Mouse (Mus musculus): ENCODE data around the gene Rhbdf2. TPM values are rescaled to one million over a fixed set of nuclear protein-coding genes. Genes with fewer than 3 reads are reported as not detected.

Gene Rhbdf2
- polyA plus RNA-seq, 1 experiment from 2014 or later = 7.7 TPM

- Histone ChIP-seq H3K36me3 (ENCODE audit: control insufficient read depth, insufficient read depth) (peaks cover 30% of the 10 kb centered on the region), H3K9ac (ENCODE audit: low read depth, low read length) (no peak overlapping the region), H3K27me3 (ENCODE audit: control insufficient read depth, insufficient read depth, low read depth, low read length) (no peaks in the 10 kb centered on the region), H3K27ac (ENCODE audit: low read length) (no peak overlapping the region), H3K4me1 (ENCODE audit: control insufficient read depth, low read depth, low read length) (peaks cover 8% of the 10 kb centered on the region), H3K4me3 (ENCODE audit: low read depth, low read length) (no peak overlapping the region), H3K9me3 (replicated peaks; ENCODE audit: control insufficient read depth, low read length) (no peaks in the 10 kb centered on the region), H3K4me2 (ENCODE audit: low read depth, low read length) (no peak overlapping the region)
- WGBS (ENCODE audit: insufficient replicate concordance) = 85% methylated on average over 3 of the region's 3 CpGs
- ATAC-seq (ENCODE audit: low read depth) = no peak
Measured at GRCm38 (mm10) chr11:116607717-116608116, 19.1 kb downstream of the Rhbdf2 start.

GRCm38 (mm10) chr11:116604097-116604496 lies 22.7 kb downstream of the Rhbdf2 start:
- peaks cover 46% of the 10 kb centered on the region for H3K36me3 ChIP-seq (ENCODE audit: control insufficient read depth, insufficient read depth)
- 84% methylated on average over 12 of the region's 12 CpGs for WGBS (ENCODE audit: insufficient replicate concordance)
- ATAC-seq (ENCODE audit: low read depth) = no peak

DNA sequence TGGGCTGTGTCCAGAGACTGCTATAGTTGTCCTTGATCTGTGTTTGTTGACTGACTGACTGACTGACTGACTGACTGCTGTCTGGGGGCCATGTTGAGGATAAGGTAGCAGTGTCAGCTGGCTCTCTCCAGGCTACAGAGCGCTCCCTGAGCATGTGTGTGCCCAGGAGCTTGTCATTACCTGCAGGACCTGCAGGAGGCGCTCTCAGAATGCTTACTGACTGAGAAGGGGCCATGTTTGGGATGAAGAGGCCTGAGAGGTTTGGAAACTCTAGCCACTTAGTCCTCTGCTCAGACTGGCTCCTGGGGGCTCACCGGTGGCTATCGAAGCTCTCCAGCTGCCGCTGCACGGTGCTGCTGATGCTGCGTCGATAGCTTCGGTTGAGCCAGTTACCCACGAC lies 23.5 kb downstream of the Rhbdf2 start:
- Histone ChIP-seq H3K4me2 (ENCODE audit: low read depth, low read length) (no peak overlapping the region), H3K9ac (ENCODE audit: low read depth, low read length) (no peak overlapping the region), H3K27ac (ENCODE audit: low read length) (no peak overlapping the region), H3K36me3 (ENCODE audit: control insufficient read depth, insufficient read depth) (peaks cover 46% of the 10 kb centered on the region), H3K4me1 (ENCODE audit: control insufficient read depth, low read depth, low read length) (no peaks in the 10 kb centered on the region), H3K4me3 (ENCODE audit: low read depth, low read length) (no peak overlapping the region), H3K9me3 (replicated peaks; ENCODE audit: control insufficient read depth, low read length) (no peaks in the 10 kb centered on the region), H3K27me3 (ENCODE audit: control insufficient read depth, insufficient read depth, low read depth, low read length) (no peaks in the 10 kb centered on the region)
- peak; percentile 19; the same call in 1 of the 2 replicates for ATAC-seq (ENCODE audit: low read depth)
- WGBS (ENCODE audit: insufficient replicate concordance) = 89% methylated on average over 10 of the region's 10 CpGs

More at GRCm38 (mm10) chr11:116604097-116604496, 22.7 kb downstream of the Rhbdf2 start:
- no peaks in the 10 kb centered on the region for H3K9me3 ChIP-seq (replicated peaks; ENCODE audit: control insufficient read depth, low read length)
- no peaks in the 10 kb centered on the region for H3K27me3 ChIP-seq (ENCODE audit: control insufficient read depth, insufficient read depth, low read depth, low read length)
- no peak overlapping the region for H3K4me3 ChIP-seq (ENCODE audit: low read depth, low read length)
- no peak overlapping the region for H3K4me2 ChIP-seq (ENCODE audit: low read depth, low read length)
- H3K27ac ChIP-seq (ENCODE audit: low read length) = no peak overlapping the region
- no peak overlapping the region for H3K9ac ChIP-seq (ENCODE audit: low read depth, low read length)
- H3K4me1 ChIP-seq (ENCODE audit: control insufficient read depth, low read depth, low read length) = no peaks in the 10 kb centered on the region

GRCm38 (mm10) chr11:116602043-116602442 lies 24.8 kb downstream of the Rhbdf2 start:
- 88% methylated on average over 8 of the region's 8 CpGs for WGBS (ENCODE audit: insufficient replicate concordance)
- H3K4me3 ChIP-seq (ENCODE audit: low read depth, low read length) = no peak overlapping the region
- peaks cover 40% of the 10 kb centered on the region for H3K36me3 ChIP-seq (ENCODE audit: control insufficient read depth, insufficient read depth)
- ATAC-seq (ENCODE audit: low read depth) = no peak
- H3K4me2 ChIP-seq (ENCODE audit: low read depth, low read length) = no peak overlapping the region
- H3K27me3 ChIP-seq (ENCODE audit: control insufficient read depth, insufficient read depth, low read depth, low read length) = no peaks in the 10 kb centered on the region
- no peak overlapping the region for H3K9ac ChIP-seq (ENCODE audit: low read depth, low read length)
- no peak overlapping the region for H3K27ac ChIP-seq (ENCODE audit: low read length)
- no peaks in the 10 kb centered on the region for H3K9me3 ChIP-seq (replicated peaks; ENCODE audit: control insufficient read depth, low read length)
- H3K4me1 ChIP-seq (ENCODE audit: control insufficient read depth, low read depth, low read length) = no peaks in the 10 kb centered on the region

GRCm38 (mm10) chr11:116601166-116601565 lies 25.7 kb downstream of the Rhbdf2 start:
- WGBS (ENCODE audit: insufficient replicate concordance) = 88% methylated on average over 8 of the region's 8 CpGs
- no peak for ATAC-seq (ENCODE audit: low read depth)
- H3K4me3 ChIP-seq (ENCODE audit: low read depth, low read length) = no peak overlapping the region
- no peak overlapping the region for H3K9ac ChIP-seq (ENCODE audit: low read depth, low read length)
- H3K9me3 ChIP-seq (replicated peaks; ENCODE audit: control insufficient read depth, low read length) = no peaks in the 10 kb centered on the region
- peaks cover 40% of the 10 kb centered on the region for H3K36me3 ChIP-seq (ENCODE audit: control insufficient read depth, insufficient read depth)
- no peak overlapping the region for H3K27ac ChIP-seq (ENCODE audit: low read length)
- no peaks in the 10 kb centered on the region for H3K27me3 ChIP-seq (ENCODE audit: control insufficient read depth, insufficient read depth, low read depth, low read length)
- no peaks in the 10 kb centered on the region for H3K4me1 ChIP-seq (ENCODE audit: control insufficient read depth, low read depth, low read length)
- no peak overlapping the region for H3K4me2 ChIP-seq (ENCODE audit: low read depth, low read length)

- H3K4me2 ChIP-seq (ENCODE audit: low read depth, low read length) = no peak overlapping the region
- H3K4me3 ChIP-seq (ENCODE audit: low read depth, low read length) = no peak overlapping the region
- 91% methylated on average over 15 of the region's 15 CpGs for WGBS (ENCODE audit: insufficient replicate concordance)
- H3K36me3 ChIP-seq (ENCODE audit: control insufficient read depth, insufficient read depth) = peaks cover 26% of the 10 kb centered on the region
- no peak overlapping the region for H3K27ac ChIP-seq (ENCODE audit: low read length)
- H3K9me3 ChIP-seq (replicated peaks; ENCODE audit: control insufficient read depth, low read length) = no peaks in the 10 kb centered on the region
- no peaks in the 10 kb centered on the region for H3K27me3 ChIP-seq (ENCODE audit: control insufficient read depth, insufficient read depth, low read depth, low read length)
- H3K4me1 ChIP-seq (ENCODE audit: control insufficient read depth, low read depth, low read length) = no peaks in the 10 kb centered on the region
- H3K9ac ChIP-seq (ENCODE audit: low read depth, low read length) = no peak overlapping the region
- no peak for ATAC-seq (ENCODE audit: low read depth)
Measured at GRCm38 (mm10) chr11:116599230-116599629, 27.6 kb downstream of the Rhbdf2 start.

DNA sequence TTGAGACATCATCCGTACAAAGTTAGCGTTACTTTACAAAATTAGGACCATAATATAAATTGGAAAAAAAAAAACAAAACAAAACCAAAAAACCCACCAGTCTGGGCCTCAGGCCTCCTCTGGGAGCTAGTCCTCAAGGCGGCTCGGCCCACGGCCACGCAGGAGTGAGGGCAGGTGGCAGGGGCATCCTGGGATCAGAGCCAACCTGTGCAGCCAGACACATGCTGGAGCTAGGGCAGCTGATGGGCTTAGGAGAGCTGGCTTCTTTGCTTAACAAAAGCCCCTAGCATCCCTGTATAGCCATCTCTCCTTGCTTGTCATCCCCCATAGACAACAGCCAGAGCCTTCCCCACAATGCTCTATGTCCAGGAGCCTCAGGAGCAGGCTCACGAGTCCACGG lies 28.6 kb downstream of the Rhbdf2 start:
- H3K4me1 ChIP-seq (ENCODE audit: control insufficient read depth, low read depth, low read length) = no peaks in the 10 kb centered on the region
- peaks cover 20% of the 10 kb centered on the region for H3K36me3 ChIP-seq (ENCODE audit: control insufficient read depth, insufficient read depth)
- no peak overlapping the region for H3K4me3 ChIP-seq (ENCODE audit: low read depth, low read length)
- H3K9me3 ChIP-seq (replicated peaks; ENCODE audit: control insufficient read depth, low read length) = no peaks in the 10 kb centered on the region
- no peak overlapping the region for H3K9ac ChIP-seq (ENCODE audit: low read depth, low read length)
- H3K4me2 ChIP-seq (ENCODE audit: low read depth, low read length) = no peak overlapping the region
- no peak for ATAC-seq (ENCODE audit: low read depth)
- H3K27ac ChIP-seq (ENCODE audit: low read length) = no peak overlapping the region
- 83% methylated on average over 8 of the region's 8 CpGs for WGBS (ENCODE audit: insufficient replicate concordance)
- no peaks in the 10 kb centered on the region for H3K27me3 ChIP-seq (ENCODE audit: control insufficient read depth, insufficient read depth, low read depth, low read length)

GRCm38 (mm10) chr11:116596766-116597165 lies 30.1 kb downstream of the Rhbdf2 start:
- no peak for ATAC-seq (ENCODE audit: low read depth)
- Histone ChIP-seq H3K36me3 (ENCODE audit: control insufficient read depth, insufficient read depth) (peaks cover 14% of the 10 kb centered on the region), H3K4me2 (ENCODE audit: low read depth, low read length) (no peak overlapping the region), H3K9me3 (replicated peaks; ENCODE audit: control insufficient read depth, low read length) (no peaks in the 10 kb centered on the region), H3K4me3 (ENCODE audit: low read depth, low read length) (no peak overlapping the region), H3K27me3 (ENCODE audit: control insufficient read depth, insufficient read depth, low read depth, low read length) (no peaks in the 10 kb centered on the region), H3K4me1 (ENCODE audit: control insufficient read depth, low read depth, low read length) (no peaks in the 10 kb centered on the region), H3K27ac (ENCODE audit: low read length) (no peak overlapping the region), H3K9ac (ENCODE audit: low read depth, low read length) (no peak overlapping the region)
- 83% methylated on average over 19 of the region's 19 CpGs for WGBS (ENCODE audit: insufficient replicate concordance)

- WGBS (ENCODE audit: insufficient replicate concordance) = 61% methylated on average over 4 of the region's 4 CpGs
Measured at GRCm38 (mm10) chr11:116593345-116593744, 33.5 kb downstream of the Rhbdf2 start.

More at GRCm38 (mm10) chr11:116593345-116593744, 33.5 kb downstream of the Rhbdf2 start:
- H3K4me2 ChIP-seq (ENCODE audit: low read depth, low read length) = no peak overlapping the region
- H3K9me3 ChIP-seq (replicated peaks; ENCODE audit: control insufficient read depth, low read length) = no peaks in the 10 kb centered on the region
- H3K4me3 ChIP-seq (ENCODE audit: low read depth, low read length) = no peak overlapping the region
- H3K36me3 ChIP-seq (ENCODE audit: control insufficient read depth, insufficient read depth) = no peaks in the 10 kb centered on the region
- H3K4me1 ChIP-seq (ENCODE audit: control insufficient read depth, low read depth, low read length) = peaks cover 12% of the 10 kb centered on the region
- no peak overlapping the region for H3K9ac ChIP-seq (ENCODE audit: low read depth, low read length)
- H3K27me3 ChIP-seq (ENCODE audit: control insufficient read depth, insufficient read depth, low read depth, low read length) = peaks cover under 1% of the 10 kb centered on the region; the same call in 1 of the 2 replicates
- ATAC-seq (ENCODE audit: low read depth) = no peak
- no peak overlapping the region for H3K27ac ChIP-seq (ENCODE audit: low read length)

Measured in liver, embryonic 16.5 days (tissue).